Mouse (Mus musculus): ENCODE measurements around the gene Cln5.

DNA sequence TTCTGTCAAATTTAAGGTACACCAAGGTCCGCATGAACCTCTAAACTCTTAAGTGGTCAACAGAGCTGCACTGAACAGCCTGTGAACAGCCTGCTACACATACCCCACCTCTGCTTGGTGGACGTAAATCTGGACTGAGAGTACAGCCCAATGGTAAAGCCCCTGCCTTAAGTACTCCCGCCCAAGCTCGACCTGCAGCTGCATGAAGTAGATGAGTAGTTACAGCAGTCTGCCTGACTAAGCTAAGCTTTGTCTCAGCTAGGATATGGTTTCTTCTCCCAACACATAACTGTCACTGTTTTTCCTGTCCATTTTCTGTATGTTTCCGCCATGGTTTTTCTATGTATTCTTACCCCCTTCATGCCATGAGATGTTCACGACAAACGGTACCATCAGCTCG, 25.8 kb downstream of the Cln5 start:
- TF ChIP-seq CTCF (IDR thresholded peaks at IDR 0.05; ENCODE audit: low read depth) (no peak), EP300 (optimal IDR thresholded peaks at IDR 0.05) (no peak)
